Mouse (Mus musculus) kidney, adult 8-10 months (tissue): ENCODE data around the gene Pdzrn4.

Source experiments
- DNase-seq, 2 experiments: peaks; one replicate each; pipeline ENCODE4 v3.0.0; 2022

Gene Pdzrn4

GRCm38 (mm10) chr15:92597011-92597780, 200.5 kb downstream of the Pdzrn4 start:
- peak in 1 of 2 experiments; percentile 3 for DNase-seq

GRCm38 (mm10) chr15:92598380-92599295, 202.0 kb downstream of the Pdzrn4 start:
- peak in 1 of 2 experiments; percentile 17 for DNase-seq

- DNase-seq: no peak
Measured at GRCm38 (mm10) chr15:92599381-92599780, 202.7 kb downstream of the Pdzrn4 start.

- DNase-seq: no peak
Measured at GRCm38 (mm10) chr15:92610866-92611265, 214.2 kb downstream of the Pdzrn4 start.

GRCm38 (mm10) chr15:92612386-92612785, 215.7 kb downstream of the Pdzrn4 start:
- DNase-seq: no peak

GRCm38 (mm10) chr15:92613228-92613627, 216.5 kb downstream of the Pdzrn4 start:
- no peak for DNase-seq

- no peak for DNase-seq
Measured at GRCm38 (mm10) chr15:92621731-92622234, 225.1 kb downstream of the Pdzrn4 start.

- DNase-seq: no peak
Measured at GRCm38 (mm10) chr15:92622323-92622722, 225.6 kb downstream of the Pdzrn4 start.

- no peak for DNase-seq
Measured at GRCm38 (mm10) chr15:92629172-92629571, 232.5 kb downstream of the Pdzrn4 start.

- DNase-seq: no peak
Measured at GRCm38 (mm10) chr15:92634044-92634610, 237.4 kb downstream of the Pdzrn4 start.

- no peak for DNase-seq
Measured at GRCm38 (mm10) chr15:92640212-92641082, 243.8 kb downstream of the Pdzrn4 start.

- no peak for DNase-seq
Measured at GRCm38 (mm10) chr15:92671279-92672051, 274.8 kb downstream of the Pdzrn4 start.

GRCm38 (mm10) chr15:92676096-92676495, 279.4 kb downstream of the Pdzrn4 start:
- no peak for DNase-seq

GRCm38 (mm10) chr15:92678377-92678776, 281.7 kb downstream of the Pdzrn4 start:
- no peak for DNase-seq

- DNase-seq: no peak
Measured at GRCm38 (mm10) chr15:92679541-92679940, 282.9 kb downstream of the Pdzrn4 start.

GRCm38 (mm10) chr15:92696276-92696956, 299.7 kb downstream of the Pdzrn4 start:
- DNase-seq: no peak

- DNase-seq: no peak
Measured at GRCm38 (mm10) chr15:92704146-92704545, 307.5 kb downstream of the Pdzrn4 start.

GRCm38 (mm10) chr15:92738676-92739075, 342.0 kb downstream of the Pdzrn4 start:
- DNase-seq: no peak

- no peak for DNase-seq
Measured at GRCm38 (mm10) chr15:92739887-92740286, 343.2 kb downstream of the Pdzrn4 start.

GRCm38 (mm10) chr15:92743624-92744023, 346.9 kb downstream of the Pdzrn4 start:
- no peak for DNase-seq

GRCm38 (mm10) chr15:92746081-92746480, 349.4 kb downstream of the Pdzrn4 start:
- DNase-seq: no peak
